Mouse (Mus musculus) embryo, embryonic 9.5 days (tissue): Measurements from ENCODE around the gene Nop56.
A peak's percentile ranks its signal among the peaks of the same experiment; 100 is the strongest.

Experiments used
- DNase-seq: peaks from one replicate; pipeline ENCODE4 v3.0.0-alpha.2; 2017; ENCODE audit errors: extremely low spot score

Gene Nop56

DNA sequence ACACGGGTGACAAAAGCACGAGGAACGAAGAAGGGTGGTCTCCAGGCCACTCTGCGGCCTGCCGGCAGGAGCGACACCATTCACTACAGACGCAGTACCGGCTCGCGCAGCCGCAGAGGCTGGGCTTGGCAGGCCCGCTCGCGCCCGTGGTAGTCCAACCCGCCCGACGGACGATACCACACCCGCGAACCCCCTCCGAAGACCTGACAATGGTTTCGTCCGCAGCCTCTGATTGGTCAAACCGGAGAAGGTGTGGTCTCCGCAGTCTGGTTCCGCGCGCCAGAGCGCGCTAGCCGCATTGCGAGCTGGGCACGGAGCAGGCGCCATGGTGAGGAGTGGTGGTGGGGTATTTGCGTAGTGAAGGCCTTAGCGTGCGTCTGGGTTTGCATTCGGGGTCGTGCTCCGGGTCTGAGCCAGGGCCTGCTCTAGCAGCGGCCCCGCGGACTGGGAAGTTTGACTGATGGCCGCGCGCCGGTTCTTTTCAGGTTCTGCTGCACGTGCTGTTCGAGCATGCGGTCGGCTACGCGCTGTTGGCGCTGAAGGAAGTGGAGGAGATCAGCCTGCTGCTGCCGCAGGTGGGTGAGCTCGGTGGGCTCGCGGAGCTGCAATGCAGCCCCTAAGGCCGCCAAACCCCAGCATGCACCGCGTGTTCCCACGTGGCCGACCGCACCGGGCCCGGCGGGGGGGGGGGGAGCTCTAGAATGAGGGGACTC is at the start of gene Nop56:
Nop56 (plus strand) TSS at position 282 of the 713 bp plus-strand sequence.
- DNase-seq: peak; percentile 100

GRCm38 (mm10) chr2:130246912-130247311 is 27.3 kb upstream of the Nop56 start:
- peak; percentile 42 for DNase-seq

- DNase-seq: no peak
Measured at GRCm38 (mm10) chr2:130248226-130248625, 26.0 kb upstream of the Nop56 start.

- DNase-seq: no peak
Measured at GRCm38 (mm10) chr2:130256762-130257161, 17.5 kb upstream of the Nop56 start.

DNA sequence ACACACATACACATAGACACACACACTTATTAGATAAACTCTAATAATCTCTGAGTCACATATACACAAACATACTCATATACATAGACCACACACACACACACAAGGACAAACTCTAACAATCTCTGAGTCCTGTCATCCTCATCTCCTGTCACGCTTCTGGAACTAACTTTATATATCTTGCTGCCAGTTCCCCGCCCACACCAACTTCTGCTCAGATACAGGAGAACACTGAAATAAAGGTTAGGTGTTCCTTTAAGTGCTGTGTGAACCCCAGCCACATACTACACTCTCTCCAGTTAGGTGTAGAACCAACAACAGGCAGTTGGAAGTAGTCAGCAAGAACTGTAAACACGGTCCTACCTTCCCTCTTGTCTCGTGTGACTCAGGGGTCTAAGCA is 13.4 kb upstream of the Nop56 start:
- no peak for DNase-seq

DNA sequence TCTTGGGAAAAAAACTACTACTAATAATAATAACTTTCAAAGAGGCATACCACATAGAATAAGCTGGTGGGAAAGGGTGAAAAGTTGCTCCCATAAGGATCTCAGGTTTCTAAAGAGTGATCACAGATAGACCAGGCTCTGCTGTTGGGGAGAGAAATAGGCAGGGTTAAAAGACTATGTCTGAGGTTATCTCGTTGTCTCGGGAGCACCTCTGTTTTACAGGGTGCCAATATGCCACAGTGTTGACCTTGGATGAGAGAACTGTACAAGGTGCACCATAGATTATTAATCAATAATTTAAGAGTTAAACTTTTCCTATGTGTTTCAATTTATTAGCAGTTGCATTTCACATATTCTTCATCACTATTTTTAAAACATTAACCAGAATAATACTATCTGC is 12.3 kb upstream of the Nop56 start:
- no peak for DNase-seq

- DNase-seq: no peak
Measured at GRCm38 (mm10) chr2:130262398-130262797, 11.8 kb upstream of the Nop56 start.

DNA sequence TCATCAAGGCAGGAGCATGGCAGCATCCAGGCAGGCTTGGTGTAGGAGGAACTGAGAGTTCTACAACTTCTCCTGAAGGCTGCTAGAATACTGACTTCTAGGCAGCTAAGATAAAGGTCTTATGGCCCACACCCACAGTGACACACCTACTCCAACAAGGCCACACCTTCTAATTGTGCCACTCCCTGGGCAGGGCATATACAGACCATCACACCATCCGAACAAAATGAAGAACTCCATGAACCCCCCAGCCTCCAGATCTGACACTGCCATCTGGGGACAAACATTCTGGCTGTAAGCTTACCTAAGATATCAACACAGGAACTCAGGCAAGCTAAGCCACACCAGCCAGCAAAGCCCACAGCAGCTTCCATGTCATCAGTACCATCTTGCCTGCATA is 8.7 kb upstream of the Nop56 start:
- DNase-seq: no peak

- DNase-seq: no peak
Measured at GRCm38 (mm10) chr2:130268074-130268473, 6.2 kb upstream of the Nop56 start.

DNA sequence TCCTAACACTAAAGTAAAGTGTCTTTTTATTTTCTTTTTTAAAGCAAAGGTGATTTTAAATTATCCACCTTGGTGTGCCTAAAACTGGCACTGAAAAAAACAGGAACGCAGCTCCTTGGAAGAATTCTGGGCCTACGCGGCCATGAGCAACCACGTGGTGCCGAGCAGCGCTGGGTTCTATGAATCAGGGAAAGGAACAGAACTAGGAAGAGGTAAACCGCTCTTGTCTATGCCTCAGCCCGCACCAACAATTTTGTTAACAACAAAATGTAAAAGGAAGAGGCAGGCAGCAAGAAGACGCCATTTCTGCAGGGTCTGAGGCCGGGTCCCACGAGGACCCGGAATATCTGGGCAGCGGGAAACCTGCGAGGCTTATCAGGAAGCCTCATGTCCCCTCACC is 498 bp upstream of the Nop56 start:
- DNase-seq: no peak

DNA sequence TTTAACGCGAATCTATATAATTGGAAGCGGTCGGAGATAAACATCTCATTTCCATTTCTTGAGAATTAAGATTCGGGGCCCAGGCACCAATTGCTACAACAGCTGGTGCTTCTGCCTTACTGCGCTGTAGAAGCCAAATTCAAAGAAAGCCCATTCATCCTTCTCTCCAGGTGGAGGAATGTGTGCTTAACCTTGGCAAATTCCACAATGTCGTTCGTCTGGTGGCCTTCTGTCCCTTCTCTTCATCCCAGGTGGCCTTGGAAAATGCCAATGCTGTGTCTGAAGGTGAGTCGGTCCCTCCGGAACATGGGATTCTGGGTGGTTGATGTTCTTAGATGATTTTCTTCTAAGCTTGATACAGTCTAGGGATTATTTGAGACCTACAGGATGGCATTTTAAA is 632 bp downstream of the Nop56 start:
- no peak for DNase-seq

DNA sequence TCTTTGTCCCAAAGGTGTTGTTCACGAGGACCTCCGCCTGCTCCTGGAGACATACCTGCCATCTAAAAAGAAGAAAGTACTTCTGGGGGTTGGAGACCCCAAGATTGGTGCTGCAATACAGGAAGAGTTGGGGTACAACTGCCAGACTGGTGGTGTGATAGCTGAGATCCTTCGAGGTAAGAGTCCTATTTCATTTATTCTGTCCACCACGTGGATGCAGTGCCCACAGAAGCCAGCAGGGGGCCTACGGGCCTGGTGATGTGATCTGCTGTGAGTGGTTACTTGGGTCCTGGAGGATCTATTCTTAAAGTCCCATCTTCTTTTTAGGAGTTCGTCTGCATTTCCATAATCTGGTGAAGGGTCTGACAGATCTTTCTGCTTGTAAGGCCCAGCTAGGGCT is 1.4 kb downstream of the Nop56 start:
- DNase-seq: peak; percentile 82

GRCm38 (mm10) chr2:130279600-130280091 is 5.4 kb downstream of the Nop56 start:
- DNase-seq: peak; percentile 40

GRCm38 (mm10) chr2:130280224-130280623 is 6.0 kb downstream of the Nop56 start:
- DNase-seq: no peak

- no peak for DNase-seq
Measured at GRCm38 (mm10) chr2:130280818-130281217, 6.6 kb downstream of the Nop56 start.

DNA sequence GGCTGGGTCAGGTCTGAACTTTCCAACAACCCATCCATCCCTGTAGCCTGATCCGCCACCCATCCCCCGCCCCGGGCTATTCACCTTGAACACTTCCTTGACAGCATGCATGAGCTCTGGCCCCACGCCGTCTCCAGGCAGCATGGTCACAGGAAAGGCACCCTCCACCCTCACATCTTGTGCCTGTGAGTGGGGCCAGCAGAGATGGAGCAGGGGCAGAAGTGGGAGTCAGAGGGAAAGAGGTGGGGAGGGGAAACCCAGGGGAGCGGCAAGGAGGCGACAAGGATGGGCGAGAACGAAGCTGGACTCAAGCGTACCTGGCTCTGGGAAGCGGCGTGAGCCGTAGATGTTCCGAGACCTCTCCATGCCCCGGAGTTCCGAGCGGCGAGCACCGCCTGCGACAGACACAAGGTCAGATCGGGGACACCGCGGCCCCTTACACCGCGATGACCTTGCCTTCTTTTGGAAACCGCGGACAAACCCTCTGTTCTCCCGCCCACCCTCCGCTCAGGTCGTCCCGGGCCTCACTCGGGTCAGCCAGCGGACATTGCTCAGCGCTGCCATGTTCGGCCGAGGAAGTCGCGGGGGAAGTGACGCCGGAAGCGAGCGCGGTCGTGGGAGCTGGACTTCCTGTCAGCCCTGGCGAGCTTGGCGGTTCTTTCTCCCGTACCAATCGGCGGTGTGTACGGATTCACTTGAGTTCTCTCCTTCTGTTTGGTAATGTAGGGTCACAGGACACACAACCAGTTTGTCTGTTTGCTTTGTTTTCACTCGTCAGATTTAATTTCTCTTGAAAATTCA is 9.8 kb downstream of the Nop56 start, which contains the start of gene Idh3b:
Idh3b (minus strand) TSS at position 694 of the 801 bp plus-strand sequence.
- DNase-seq: peak; percentile 88

DNA sequence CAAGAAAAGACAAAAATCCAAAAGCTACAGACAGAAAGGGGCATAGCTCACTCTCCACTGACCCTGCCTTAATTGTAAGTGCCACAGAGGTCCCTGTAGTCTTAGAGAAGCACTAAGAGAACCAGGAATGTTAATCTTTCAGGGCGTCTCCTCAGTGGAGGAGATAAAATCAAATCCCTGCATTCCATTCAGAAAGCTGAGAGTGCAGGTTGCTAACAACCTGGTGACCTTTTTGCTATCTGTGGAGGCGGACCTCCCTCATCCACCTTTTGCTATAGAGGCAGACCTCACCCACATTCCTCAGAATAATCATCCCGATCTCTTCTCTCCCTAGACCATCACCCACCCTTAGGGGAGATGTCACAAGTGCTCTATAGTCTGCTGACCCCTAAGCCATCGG is 14.9 kb downstream of the Nop56 start:
- no peak for DNase-seq

- peak; percentile 60 for DNase-seq
Measured at GRCm38 (mm10) chr2:130291434-130291833, 17.2 kb downstream of the Nop56 start.

- DNase-seq: no peak
Measured at GRCm38 (mm10) chr2:130293009-130293408, 18.8 kb downstream of the Nop56 start.

GRCm38 (mm10) chr2:130293486-130293885 is 19.3 kb downstream of the Nop56 start:
- DNase-seq: peak; percentile 58

- no peak for DNase-seq
Measured at GRCm38 (mm10) chr2:130294218-130294935, 20.1 kb downstream of the Nop56 start.

GRCm38 (mm10) chr2:130294936-130295277 is 20.7 kb downstream of the Nop56 start, which contains the start of gene Ebf4:
Ebf4 (plus strand) TSS chr2:130295169.
- peak; percentile 85 for DNase-seq
